Mouse (Mus musculus) MEL (cell line): ENCODE data around the gene Phf1.

Source experiments
- CTCF ChIP-seq, 3 experiments: IDR thresholded peaks in 2 of 3; conservative IDR thresholded peaks in 1 of 3; 2 replicates each; pipeline ENCODE4 v1.5.1; 2011 to 2012; ENCODE audit warnings: low read length in 3 of 3, low read depth in 2 of 3, mild to moderate bottlenecking in 2 of 3, improper control_type of control experiment in 1 of 3, inconsistent platforms in 1 of 3, mixed read lengths in 1 of 3, moderate library complexity in 1 of 3; ENCODE audit not compliant: control insufficient read depth in 1 of 3, insufficient read depth in 1 of 3, poor library complexity in 1 of 3, severe bottlenecking in 1 of 3
- GATA1 ChIP-seq: IDR thresholded peaks from 2 replicates; pipeline ENCODE4 v1.6.1; 2011; ENCODE audit warnings: low read depth, low read length, improper control_type of control experiment
- HCFC1 ChIP-seq: IDR thresholded peaks from 2 replicates; pipeline ENCODE4 v1.6.1; 2012; ENCODE audit warnings: low read depth, mild to moderate bottlenecking, inconsistent platforms, low read length, improper control_type of control experiment, moderate library complexity
- POLR2A ChIP-seq, 2 experiments: IDR thresholded peaks; 2 replicates each; pipeline ENCODE4 v1.6.1; 2011 to 2012; ENCODE audit warnings: low read length in 2 of 2, mild to moderate bottlenecking in 2 of 2, control low read depth in 1 of 2, improper control_type of control experiment in 1 of 2, low read depth in 1 of 2, moderate library complexity in 1 of 2; ENCODE audit not compliant: control insufficient read depth in 1 of 2, insufficient read depth in 1 of 2, poor library complexity in 1 of 2
- RAD21 ChIP-seq: IDR thresholded peaks from 2 replicates; pipeline ENCODE4 v1.6.1; 2011; ENCODE audit warnings: mild to moderate bottlenecking, low read depth, low read length, improper control_type of control experiment
- USF2 ChIP-seq, 2 experiments: IDR thresholded peaks; 2 replicates each; pipeline ENCODE4 v1.6.1; 2011 to 2012; ENCODE audit warnings: improper control_type of control experiment in 2 of 2, low read length in 2 of 2, borderline replicate concordance in 1 of 2, inconsistent platforms in 1 of 2, low read depth in 1 of 2, mild to moderate bottlenecking in 1 of 2; ENCODE audit not compliant: insufficient read depth in 1 of 2

DNA sequence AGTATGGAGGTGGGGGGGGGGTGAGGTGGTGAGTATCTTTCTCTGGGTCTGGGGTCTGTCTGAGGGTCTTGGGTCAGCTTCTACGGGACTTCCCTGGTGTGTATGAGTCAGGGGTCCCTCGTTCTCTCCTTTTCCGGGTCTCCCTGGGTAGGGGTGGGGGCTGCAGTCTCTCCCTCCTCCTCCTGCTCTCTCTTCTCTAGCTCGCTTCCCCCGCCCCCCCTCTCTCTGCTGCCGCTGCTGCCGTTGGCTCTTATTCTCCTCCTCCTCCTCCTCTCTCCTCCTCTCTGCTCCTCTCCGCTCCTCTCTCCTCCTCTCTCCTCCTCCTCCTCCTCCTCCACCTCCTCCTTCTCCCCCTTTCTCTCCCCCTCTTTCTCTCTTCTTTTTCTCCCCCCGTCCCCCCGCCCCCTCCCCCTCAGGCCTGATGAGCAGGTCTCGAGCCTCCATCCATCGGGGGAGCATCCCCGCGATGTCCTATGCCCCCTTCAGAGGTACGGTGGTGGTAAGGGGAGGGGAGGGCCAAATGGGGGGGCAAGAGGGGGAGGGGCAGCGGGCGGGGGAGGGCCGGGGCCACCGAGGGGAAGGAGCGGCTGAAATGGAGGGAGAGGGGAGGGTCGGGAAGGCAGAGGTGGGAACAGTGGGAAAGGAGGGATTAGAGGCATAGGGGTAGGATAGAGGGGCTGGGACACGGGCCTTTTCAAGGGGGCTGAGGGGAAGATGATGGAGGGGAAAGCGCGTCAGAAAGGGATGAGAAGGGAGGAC is 8.4 kb downstream of the Phf1 start, which contains the start of gene Syngap1:
- TF ChIP-seq CTCF (IDR thresholded peaks at IDR 0.05 in 2 of 3, conservative IDR thresholded peaks at IDR 0.05 in 1 of 3; ENCODE audit: control insufficient read depth in 1 of 3, insufficient read depth in 1 of 3, low read depth in 2 of 3, low read length in 3 of 3, poor library complexity in 1 of 3, severe bottlenecking in 1 of 3) (no peak), GATA1 (no peak), HCFC1 (no peak), RAD21 (no peak), USF2 (IDR thresholded peaks at IDR 0.05; ENCODE audit: borderline replicate concordance in 1 of 2, insufficient read depth in 1 of 2, low read depth in 1 of 2, low read length in 2 of 2) (no peak), POLR2A (IDR thresholded peaks at IDR 0.05; ENCODE audit: control insufficient read depth in 1 of 2, insufficient read depth in 1 of 2, low read depth in 1 of 2, low read length in 2 of 2, poor library complexity in 1 of 2) (peak in 1 of 2 experiments; percentile 48; a peak in 1 of 4 replicates)
